Mouse (Mus musculus) CH12.LX (cell line): Measurements from ENCODE around the gene Vmn1r217. TPM values are rescaled to one million over a fixed set of nuclear protein-coding genes. Genes with fewer than 3 reads are reported as not detected.

Experiments
- DNase-seq: peaks from one replicate; pipeline ENCODE4 v3.0.0-alpha.2; 2013; ENCODE audit errors: extremely low read depth
- H3K27ac ChIP-seq: 2 replicates; pipeline ENCODE4 v1.5.1; 2012; ENCODE audit warnings: low read depth, mild to moderate bottlenecking, control low read depth, moderate library complexity; ENCODE audit not compliant: insufficient read depth
- H3K27me3 ChIP-seq: replicated peaks from 2 replicates; pipeline ENCODE3; 2012; ENCODE audit warnings: inconsistent platforms
- H3K36me3 ChIP-seq, 2 experiments: replicated peaks in 1 of 2; 2 replicates each; pipeline versions ENCODE3 to v1.6.1; 2012; ENCODE audit warnings: inconsistent platforms in 1 of 2, low read length in 1 of 2, mild to moderate bottlenecking in 1 of 2, mixed read lengths in 1 of 2, moderate library complexity in 1 of 2; ENCODE audit not compliant: control insufficient read depth in 1 of 2, insufficient read depth in 1 of 2
- H3K4me1 ChIP-seq, 2 experiments: 2 replicates each; pipeline ENCODE4 v1.6.1; 2012; ENCODE audit warnings: inconsistent platforms in 1 of 2, moderate library complexity in 1 of 2; ENCODE audit not compliant: insufficient read depth in 2 of 2, control insufficient read depth in 1 of 2
- H3K4me2 ChIP-seq: 2 replicates; pipeline ENCODE4 v1.6.1; 2012; ENCODE audit warnings: low read depth, mild to moderate bottlenecking, control low read depth; ENCODE audit not compliant: poor library complexity, insufficient read depth, severe bottlenecking
- H3K4me3 ChIP-seq, 3 experiments: fragments of 150-350 bp in 1 of 3; sonication (generic) in 1 of 3; replicated peaks in 1 of 3; 2 replicates each; pipeline versions ENCODE3 to v1.5.1; 2011 to 2012; ENCODE audit warnings: low read depth in 2 of 3, low read length in 2 of 3, mild to moderate bottlenecking in 2 of 3, moderate library complexity in 2 of 3, control low read depth in 1 of 3, improper control_type of control experiment in 1 of 3, inconsistent platforms in 1 of 3, mixed read lengths in 1 of 3; ENCODE audit not compliant: poor library complexity in 1 of 3
- H3K79me2 ChIP-seq: replicated peaks from 2 replicates; pipeline ENCODE4 v1.6.1; 2012; ENCODE audit warnings: mild to moderate bottlenecking, moderate library complexity; ENCODE audit not compliant: control insufficient read depth, poor library complexity, insufficient read depth, severe bottlenecking; ENCODE audit errors: extremely low read depth
- H3K9ac ChIP-seq: 2 replicates; pipeline ENCODE4 v1.6.1; 2012; ENCODE audit warnings: low read depth, mild to moderate bottlenecking, control low read depth, moderate library complexity; ENCODE audit not compliant: insufficient read depth
- H3K9me3 ChIP-seq: replicated peaks from 2 replicates; pipeline ENCODE3; 2012; ENCODE audit warnings: low read length, inconsistent platforms, mixed read lengths
- BHLHE40 ChIP-seq: IDR thresholded peaks from 2 replicates; pipeline ENCODE4 v1.6.1; 2011; ENCODE audit warnings: mild to moderate bottlenecking, low read depth, low read length, improper control_type of control experiment
- CHD1 ChIP-seq: IDR thresholded peaks from 2 replicates; pipeline ENCODE4 v1.6.1; 2012; ENCODE audit warnings: low read depth, low read length, improper control_type of control experiment, inconsistent platforms
- CHD2 ChIP-seq: IDR thresholded peaks from 2 replicates; pipeline ENCODE4 v1.6.1; 2011; ENCODE audit warnings: low read length, improper control_type of control experiment
- ELF1 ChIP-seq: IDR thresholded peaks from 2 replicates; pipeline ENCODE4 v1.6.1; 2014; ENCODE audit warnings: low read depth, mild to moderate bottlenecking, inconsistent platforms, low read length, improper control_type of control experiment
- EP300 ChIP-seq: IDR thresholded peaks from 2 replicates; pipeline ENCODE4 v1.6.1; 2011; ENCODE audit warnings: low read length, improper control_type of control experiment
- JUN ChIP-seq: IDR thresholded peaks from 2 replicates; pipeline ENCODE4 v1.6.1; 2011; ENCODE audit warnings: low read depth, mild to moderate bottlenecking, low read length, improper control_type of control experiment, moderate library complexity; ENCODE audit not compliant: insufficient read depth
- MAX ChIP-seq: IDR thresholded peaks from 2 replicates; pipeline ENCODE4 v1.6.1; 2011; ENCODE audit warnings: low read length, improper control_type of control experiment
- MXI1 ChIP-seq: IDR thresholded peaks from 2 replicates; pipeline ENCODE4 v1.6.1; 2011; ENCODE audit warnings: mild to moderate bottlenecking, low read depth, low read length, improper control_type of control experiment
- MYC ChIP-seq: IDR thresholded peaks from 2 replicates; pipeline ENCODE4 v1.6.1; 2011; ENCODE audit warnings: low read depth, mild to moderate bottlenecking, improper control_type of control experiment, low read length
- NRF1 ChIP-seq: IDR thresholded peaks from 2 replicates; pipeline ENCODE4 v1.6.1; 2014; ENCODE audit warnings: low read depth, mild to moderate bottlenecking, inconsistent platforms, low read length, improper control_type of control experiment, moderate library complexity
- PAX5 ChIP-seq: IDR thresholded peaks from 2 replicates; pipeline ENCODE4 v1.6.1; 2012; ENCODE audit warnings: low read length, inconsistent platforms, mixed read lengths
- POLR2A ChIP-seq: IDR thresholded peaks from 2 replicates; pipeline ENCODE4 v1.6.1; 2011; ENCODE audit warnings: low read depth, mild to moderate bottlenecking, improper control_type of control experiment, low read length
- POLR2AphosphoS2 ChIP-seq: IDR thresholded peaks from 2 replicates; pipeline ENCODE4 v1.6.1; 2011; ENCODE audit warnings: low read depth, low read length, improper control_type of control experiment
- RAD21 ChIP-seq: IDR thresholded peaks from 2 replicates; pipeline ENCODE4 v1.6.1; 2011; ENCODE audit warnings: low read depth, mild to moderate bottlenecking, low read length, improper control_type of control experiment, moderate library complexity
- RCOR1 ChIP-seq: conservative IDR thresholded peaks from 2 replicates; pipeline ENCODE4 v1.6.1; 2012; ENCODE audit warnings: low read depth, mild to moderate bottlenecking, inconsistent platforms, low read length, improper control_type of control experiment
- SIN3A ChIP-seq: IDR thresholded peaks from 2 replicates; pipeline ENCODE4 v1.6.1; 2012; ENCODE audit warnings: low read length, improper control_type of control experiment, inconsistent platforms
- SMC3 ChIP-seq: IDR thresholded peaks from 2 replicates; pipeline ENCODE4 v1.6.1; 2011; ENCODE audit warnings: low read depth, low read length, improper control_type of control experiment
- TBP ChIP-seq: conservative IDR thresholded peaks from 2 replicates; pipeline ENCODE4 v1.6.1; 2011; ENCODE audit warnings: low read depth, low read length, improper control_type of control experiment
- TCF12 ChIP-seq: IDR thresholded peaks from 2 replicates; pipeline ENCODE4 v1.6.1; 2014; ENCODE audit warnings: low read depth, mild to moderate bottlenecking, inconsistent platforms, low read length, improper control_type of control experiment
- UBTF ChIP-seq: IDR thresholded peaks from 2 replicates; pipeline ENCODE4 v1.6.1; 2012; ENCODE audit warnings: low read depth, mild to moderate bottlenecking, inconsistent platforms, low read length, improper control_type of control experiment, moderate library complexity
- USF1 ChIP-seq: IDR thresholded peaks from 2 replicates; pipeline ENCODE4 v1.6.1; 2014; ENCODE audit warnings: low read depth, mild to moderate bottlenecking, inconsistent platforms, low read length, improper control_type of control experiment
- USF2 ChIP-seq: conservative IDR thresholded peaks from 2 replicates; pipeline ENCODE4 v1.6.1; 2011; ENCODE audit warnings: low read depth, low read length, improper control_type of control experiment
- ZKSCAN1 ChIP-seq: IDR thresholded peaks from 2 replicates; pipeline ENCODE4 v1.6.1; 2012; ENCODE audit warnings: low read depth, inconsistent platforms, low read length, improper control_type of control experiment, borderline replicate concordance
- dilution Hi-C: fragments of 300-500 bp; cut with MboI; formaldehyde crosslinking; loops from 2 replicates; pipeline ENCODE4 v1.14.3; 2020; ENCODE audit warnings: low sequenced_read_pairs; ENCODE audit not compliant: extremely low pct_unique_long_range_greater_than_20kb, extremely low pct_ligation_motif_present
- in situ Hi-C: fragments of 300-500 bp; cut with MboI; formaldehyde crosslinking; loops from 3 replicates; pipeline ENCODE4 v1.14.3; 2019; ENCODE audit warnings: low sequenced_read_pairs, low pct_ligation_motif_present, low pct_unique_long_range_greater_than_20kb, mixed read lengths
- polyA plus RNA-seq: library from polyadenylated mRNA; unstranded; fragments of >175 nt; gene quantifications from 2 replicates; pipeline ENCODE4 v1.2.1, GENCODE M21; 2012; ENCODE audit warnings: low read depth; ENCODE audit not compliant: insufficient read length
- total RNA-seq, 2 experiments: library from RNA; depleted of rRNA; stranded (reverse); fragments of 300-350 nt in 1 of 2; fragments of >200 nt in 1 of 2; gene quantifications; 2 replicates each; pipeline ENCODE4 v1.2.3; 2012 to 2014

Vmn1r217 gene
- total and polyA plus RNA-seq, 3 experiments = not detected

- Histone ChIP-seq H3K79me2 (no peaks in the 10 kb centered on the region), H3K27ac (no peak within 1 kb of the TSS), H3K27me3 (no peaks in the 10 kb centered on the region)
- dilution Hi-C loops = no loop called here
- in situ Hi-C loops = no loop called here
- TF ChIP-seq JUN (no peak), ZKSCAN1 (no peak)
- TF ChIP-seq, all 38 proteins: peak for 0
- no peak for DNase-seq
- no peak within 1 kb of the TSS for H3K9ac ChIP-seq
- no peaks in the 10 kb centered on the region for H3K9me3 ChIP-seq
- H3K4me3 ChIP-seq = no peak within 1 kb of the TSS
- H3K4me1 ChIP-seq = no peaks in the 10 kb centered on the region
- no peak within 1 kb of the TSS for H3K4me2 ChIP-seq
- H3K36me3 ChIP-seq = no peaks in the 10 kb centered on the region
Measured at GRCm38 (mm10) chr13:23133099-23133498, 15.1 kb upstream of the Vmn1r217 start, which contains the start of gene Vmn1r218. Gene Vmn1r218 (plus strand): TSS chr13:23133155.

DNA sequence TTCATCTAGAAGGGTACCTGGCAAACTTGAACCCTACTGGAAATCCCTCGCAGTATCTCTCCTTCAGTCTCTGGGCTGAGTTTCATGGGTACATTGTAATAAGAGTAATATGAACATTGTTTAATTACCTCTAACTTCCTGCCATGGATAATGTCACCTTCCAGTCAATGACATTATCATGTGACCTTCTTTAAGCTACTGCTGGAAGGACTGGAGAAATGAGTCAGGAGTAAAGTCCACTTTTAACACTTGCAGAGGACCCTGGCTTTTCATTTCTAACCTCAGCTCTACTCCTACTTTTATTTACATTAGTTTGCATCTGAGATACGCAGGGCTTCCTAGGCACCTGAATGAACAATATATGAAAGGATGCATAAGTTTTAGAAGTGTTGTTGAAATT, 2.6 kb upstream of the Vmn1r217 start:
- dilution Hi-C loops (no loop called here), in situ Hi-C loops (no loop called here)
- no peak for TF ChIP-seq MAX
- no peak for TF ChIP-seq MXI1
- TF ChIP-seq CHD1 = no peak
- TF ChIP-seq SIN3A = no peak
- no peak for TF ChIP-seq RAD21
- no peak for TF ChIP-seq USF2
- no peak for TF ChIP-seq MYC
- TF ChIP-seq TBP = no peak
- TF ChIP-seq CHD2 = no peak
- no peak for TF ChIP-seq RCOR1
- TF ChIP-seq POLR2AphosphoS2 = no peak
- TF ChIP-seq SMC3 = no peak
- no peak for TF ChIP-seq ZKSCAN1
- no peak overlapping the region for H3K27ac ChIP-seq
- H3K9me3 ChIP-seq = no peaks in the 10 kb centered on the region
- H3K4me3 ChIP-seq = no peak overlapping the region
- no peak overlapping the region for H3K9ac ChIP-seq
- no peaks in the 10 kb centered on the region for H3K36me3 ChIP-seq
- no peak for DNase-seq
- H3K27me3 ChIP-seq = no peaks in the 10 kb centered on the region
- no peaks in the 10 kb centered on the region for H3K79me2 ChIP-seq
- no peak overlapping the region for H3K4me2 ChIP-seq
- H3K4me1 ChIP-seq = no peaks in the 10 kb centered on the region

GRCm38 (mm10) chr13:23094386-23094785, 23.6 kb downstream of the Vmn1r217 start:
- H3K9ac ChIP-seq = no peak overlapping the region
- in situ Hi-C loops (no loop called here), dilution Hi-C loops (no loop called here)
- no peak for TF ChIP-seq PAX5
- TF ChIP-seq NRF1 = no peak
- no peak for TF ChIP-seq EP300
- TF ChIP-seq CHD1 = no peak
- TF ChIP-seq MYC = no peak
- no peak for TF ChIP-seq UBTF
- no peak for TF ChIP-seq ZKSCAN1
- TF ChIP-seq POLR2A = no peak
- TF ChIP-seq USF1 = no peak
- no peak for TF ChIP-seq CHD2
- TF ChIP-seq TCF12 = no peak
- no peak for TF ChIP-seq POLR2AphosphoS2
- no peak for TF ChIP-seq BHLHE40
- TF ChIP-seq ELF1 = no peak
- no peaks in the 10 kb centered on the region for H3K79me2 ChIP-seq
- H3K27ac ChIP-seq = no peak overlapping the region
- no peaks in the 10 kb centered on the region for H3K9me3 ChIP-seq
- H3K4me2 ChIP-seq = no peak overlapping the region
- H3K4me1 ChIP-seq = no peaks in the 10 kb centered on the region
- H3K36me3 ChIP-seq = no peaks in the 10 kb centered on the region
- no peak for DNase-seq
- H3K4me3 ChIP-seq = no peak overlapping the region
- H3K27me3 ChIP-seq = no peaks in the 10 kb centered on the region
